Mouse (Mus musculus) embryonic fibroblast, embryonic 13.5 days (primary cell): ENCODE results near the gene Slx1b.

ENCODE experiments used
- CTCF ChIP-seq: IDR thresholded peaks from 2 replicates; pipeline ENCODE4 v1.5.1; 2011; ENCODE audit warnings: mild to moderate bottlenecking, control low read depth, low read length, moderate library complexity, borderline replicate concordance; ENCODE audit not compliant: insufficient read depth
- POLR2A ChIP-seq: IDR thresholded peaks from 2 replicates; pipeline ENCODE4 v1.6.1; 2011; ENCODE audit warnings: low read depth, mild to moderate bottlenecking, control low read depth, low read length, moderate library complexity

DNA sequence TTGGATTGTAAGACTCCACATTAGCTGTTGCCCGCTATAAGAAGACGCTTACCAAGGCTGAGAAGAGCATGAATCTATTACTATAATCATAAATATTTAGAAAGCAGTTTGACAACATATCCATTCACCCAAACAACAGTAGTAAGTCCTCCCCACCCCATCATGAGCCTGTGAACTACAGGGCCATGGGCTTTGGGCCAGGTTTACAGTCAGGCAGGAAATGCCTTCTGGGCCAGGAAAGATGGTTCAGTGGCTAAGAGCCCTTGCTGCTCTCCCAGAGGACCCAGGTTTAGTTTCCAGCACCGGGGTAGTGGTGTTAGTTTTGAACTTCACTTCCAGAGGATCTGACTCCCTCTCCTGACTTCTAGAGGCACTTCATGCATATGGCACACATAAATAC, 22.0 kb upstream of the Slx1b start:
- no peak for TF ChIP-seq POLR2A
- no peak for TF ChIP-seq CTCF
